Comparison of ENCODE assay signal across 8 mouse cellular contexts in genomic region chr16:22429377-22429776, GRCm38 (mm10). TPM values are rescaled to one million over a fixed set of nuclear protein-coding genes. Genes with fewer than 3 reads are reported as not detected.
DNase-seq lines count a peak whose midpoint lies in the region; ATAC-seq lines count a peak whose summit lies in the region.

No protein-coding gene starts in this region.

- peaks cover 24% of the 10 kb centered on the region for H3K36me3 ChIP-seq in lung, embryonic 15.5 days
- H3K36me3 ChIP-seq in forebrain, embryonic 13.5 days (ENCODE audit: poor library complexity, severe bottlenecking) = no peaks in the 10 kb centered on the region
- H3K36me3 ChIP-seq in liver, embryonic 11.5 days (ENCODE audit: control insufficient read depth, insufficient read depth, low read length) = no peaks in the 10 kb centered on the region; the same call in 1 of the 2 replicates
- H3K36me3 ChIP-seq in stomach, embryonic 16.5 days (ENCODE audit: control insufficient read depth, insufficient read depth, low read length) = no peaks in the 10 kb centered on the region

- H3K27me3 ChIP-seq in lung, embryonic 15.5 days = no peaks in the 10 kb centered on the region
- peaks cover 47% of the 10 kb centered on the region for H3K27me3 ChIP-seq in forebrain, embryonic 13.5 days
- no peaks in the 10 kb centered on the region for H3K27me3 ChIP-seq in liver, embryonic 11.5 days (replicated peaks; ENCODE audit: control insufficient read depth, insufficient read depth, low read length)
- H3K27me3 ChIP-seq in stomach, embryonic 16.5 days (ENCODE audit: control insufficient read depth, insufficient read depth, low read length) = no peaks in the 10 kb centered on the region

- peak overlapping the region; percentile 9; the same call in 1 of the 2 replicates for H3K4me3 ChIP-seq in lung, embryonic 15.5 days
- H3K4me3 ChIP-seq in forebrain, embryonic 13.5 days = no peak overlapping the region
- no peak overlapping the region for H3K4me3 ChIP-seq in liver, embryonic 11.5 days (ENCODE audit: low read depth, low read length)
- peak overlapping the region; percentile 2; the same call in 1 of the 2 replicates for H3K4me3 ChIP-seq in stomach, embryonic 16.5 days (replicated peaks; ENCODE audit: low read length)

- WGBS in lung, embryonic 15.5 days = 13% methylated on average over 8 of the region's 8 CpGs
- WGBS in forebrain, embryonic 13.5 days = under 1% methylated on average over 8 of the region's 8 CpGs
- WGBS in liver, embryonic 11.5 days = 23% methylated on average over 8 of the region's 8 CpGs
- whole genome bisulfite sequencing in stomach, embryonic 16.5 days = 18% methylated on average over 8 of the region's 8 CpGs

- H3K9me3 ChIP-seq in lung, embryonic 15.5 days = no peaks in the 10 kb centered on the region
- H3K9me3 ChIP-seq in forebrain, embryonic 13.5 days (replicated peaks) = no peaks in the 10 kb centered on the region
- H3K9me3 ChIP-seq in liver, embryonic 11.5 days (ENCODE audit: control insufficient read depth, low read length) = no peaks in the 10 kb centered on the region
- H3K9me3 ChIP-seq in stomach, embryonic 16.5 days (replicated peaks; ENCODE audit: control insufficient read depth, low read length) = no peaks in the 10 kb centered on the region

- H3K4me1 ChIP-seq in lung, embryonic 15.5 days = peaks cover 34% of the 10 kb centered on the region
- peaks cover 46% of the 10 kb centered on the region for H3K4me1 ChIP-seq in forebrain, embryonic 13.5 days
- H3K4me1 ChIP-seq in liver, embryonic 11.5 days (replicated peaks; ENCODE audit: control insufficient read depth, insufficient read depth, low read length) = peaks cover 3% of the 10 kb centered on the region
- peaks cover 14% of the 10 kb centered on the region for H3K4me1 ChIP-seq in stomach, embryonic 16.5 days (ENCODE audit: control insufficient read depth, insufficient read depth, low read length)

- DNase-seq in lung, postnatal 10 days = no peak
- no peak for DNase-seq in liver, embryonic 11.5 days (ENCODE audit: low spot score)
- DNase-seq in layer of hippocampus, postnatal 10 days (ENCODE audit: low spot score in 2 of 2) = no peak
- DNase-seq in left cerebral cortex, adult 11 months (ENCODE audit: low spot score) = no peak
- no peak for DNase-seq in urinary bladder, adult 2 months (ENCODE audit: low spot score)

- H3K27ac ChIP-seq in lung, embryonic 15.5 days = peak overlapping the region; percentile 70
- 0 out of 2 replicates have a peak overlapping the region, but pooled peaks have one; percentile 38 for H3K27ac ChIP-seq in forebrain, embryonic 13.5 days
- H3K27ac ChIP-seq in liver, embryonic 11.5 days (ENCODE audit: low read depth, low read length) = no peak overlapping the region
- peak overlapping the region; percentile 26; the same call in 1 of the 2 replicates for H3K27ac ChIP-seq in stomach, embryonic 16.5 days (ENCODE audit: low read length)

- 0 out of 2 replicates have a peak, but pooled peaks have one; percentile 13 for ATAC-seq in lung, embryonic 15.5 days (ENCODE audit: borderline replicate concordance, extremely low read depth, low FRiP score, low TSS enrichment)
- ATAC-seq in forebrain, embryonic 13.5 days = no peak
- peak; percentile 8; the same call in 1 of the 2 replicates for ATAC-seq in liver, embryonic 11.5 days (replicated peaks; ENCODE audit: low FRiP score)
- 0 out of 2 replicates have a peak, but pooled peaks have one; percentile 9 for ATAC-seq in stomach, embryonic 16.5 days (ENCODE audit: insufficient read depth, low FRiP score)

- H3K9ac ChIP-seq in lung, embryonic 15.5 days = peak overlapping the region; percentile 4; the same call in 1 of the 2 replicates
- H3K9ac ChIP-seq in forebrain, embryonic 13.5 days = no peak overlapping the region
- H3K9ac ChIP-seq in liver, embryonic 11.5 days (ENCODE audit: low read depth, low read length) = no peak overlapping the region
- 0 out of 2 replicates have a peak overlapping the region, but pooled peaks have one; percentile 13 for H3K9ac ChIP-seq in stomach, embryonic 16.5 days (ENCODE audit: low read length)

- peak overlapping the region; percentile 46 for H3K4me2 ChIP-seq in lung, embryonic 15.5 days
- H3K4me2 ChIP-seq in forebrain, embryonic 13.5 days = peak overlapping the region; percentile 45
- H3K4me2 ChIP-seq in liver, embryonic 11.5 days = peak overlapping the region; percentile 26
- peak overlapping the region; percentile 30 for H3K4me2 ChIP-seq in stomach, embryonic 16.5 days (ENCODE audit: low read depth, low read length)

RNA-seq across cellular contexts. Expression of gene Etv5, which starts 10.1 kb away (rescaled TPM):
- polyA plus RNA-seq in lung, embryonic 15.5 days (2015; fragmentation: Nextera tagmentation; extraction: Ambion mirVana) = 167 TPM in 2 replicates
- polyA plus RNA-seq in forebrain, embryonic 13.5 days (2015; fragmentation: Nextera tagmentation; extraction: Ambion mirVana) = 14.5 and 15.0 TPM in 2 replicates
- polyA plus RNA-seq in liver, embryonic 11.5 days (2014; fragmentation: Nextera tagmentation; extraction: Ambion mirVana) = 16.1 TPM in 2 replicates
- polyA plus RNA-seq in stomach, embryonic 16.5 days (2015; fragmentation: Nextera tagmentation; extraction: Ambion mirVana) = 17.4 and 18.0 TPM in 2 replicates
- total RNA-seq in layer of hippocampus, postnatal 10 days (2021) = 10 to 100 TPM; 38.8 to 39.7 TPM
- 14.8 and 15.9 TPM in 2 replicates for polyA plus RNA-seq in urinary bladder, adult 2 months (2012; rRNA removed)

Comparison
In these comparisons a context has a peak if more than half of its experiments do, and no peak if none do; other contexts are left out.
1. H3K4me3 ChIP-seq: peak in lung, embryonic 15.5 days (single experiment) and stomach, embryonic 16.5 days (single experiment); none in forebrain, embryonic 13.5 days (single experiment) and liver, embryonic 11.5 days (single experiment).
2. H3K9ac ChIP-seq: peak in lung, embryonic 15.5 days (single experiment) and stomach, embryonic 16.5 days (single experiment); none in forebrain, embryonic 13.5 days (single experiment) and liver, embryonic 11.5 days (single experiment).
3. Peak in every context shown above with its lines, with median percentiles within 50 percentile points of each other: H3K4me2 ChIP-seq.